Mouse (Mus musculus) MEL (cell line): ENCODE measurements around the gene Esd.

Experiments
- CTCF ChIP-seq, 3 experiments: IDR thresholded peaks in 2 of 3; conservative IDR thresholded peaks in 1 of 3; 2 replicates each; pipeline ENCODE4 v1.5.1; 2011 to 2012; ENCODE audit warnings: low read length in 3 of 3, low read depth in 2 of 3, mild to moderate bottlenecking in 2 of 3, improper control_type of control experiment in 1 of 3, inconsistent platforms in 1 of 3, mixed read lengths in 1 of 3, moderate library complexity in 1 of 3; ENCODE audit not compliant: control insufficient read depth in 1 of 3, insufficient read depth in 1 of 3, poor library complexity in 1 of 3, severe bottlenecking in 1 of 3
- GATA1 ChIP-seq: IDR thresholded peaks from 2 replicates; pipeline ENCODE4 v1.6.1; 2011; ENCODE audit warnings: low read depth, low read length, improper control_type of control experiment
- MAX ChIP-seq: IDR thresholded peaks from 2 replicates; pipeline ENCODE4 v1.6.1; 2011; ENCODE audit warnings: low read length, improper control_type of control experiment
- POLR2A ChIP-seq, 2 experiments: IDR thresholded peaks; 2 replicates each; pipeline ENCODE4 v1.6.1; 2011 to 2012; ENCODE audit warnings: low read length in 2 of 2, mild to moderate bottlenecking in 2 of 2, control low read depth in 1 of 2, improper control_type of control experiment in 1 of 2, low read depth in 1 of 2, moderate library complexity in 1 of 2; ENCODE audit not compliant: control insufficient read depth in 1 of 2, insufficient read depth in 1 of 2, poor library complexity in 1 of 2
- RAD21 ChIP-seq: IDR thresholded peaks from 2 replicates; pipeline ENCODE4 v1.6.1; 2011; ENCODE audit warnings: mild to moderate bottlenecking, low read depth, low read length, improper control_type of control experiment
- SIN3A ChIP-seq: IDR thresholded peaks from 2 replicates; pipeline ENCODE4 v1.6.1; 2012; ENCODE audit warnings: low read length, improper control_type of control experiment, inconsistent platforms

GRCm38 (mm10) chr14:74787717-74788116 lies 55.6 kb downstream of the Esd start:
- TF ChIP-seq CTCF (IDR thresholded peaks at IDR 0.05 in 2 of 3, conservative IDR thresholded peaks at IDR 0.05 in 1 of 3; ENCODE audit: control insufficient read depth in 1 of 3, insufficient read depth in 1 of 3, low read depth in 2 of 3, low read length in 3 of 3, poor library complexity in 1 of 3, severe bottlenecking in 1 of 3) (no peak), SIN3A (no peak), GATA1 (no peak), POLR2A (IDR thresholded peaks at IDR 0.05; ENCODE audit: control insufficient read depth in 1 of 2, insufficient read depth in 1 of 2, low read depth in 1 of 2, low read length in 2 of 2, poor library complexity in 1 of 2) (no peak), RAD21 (no peak), MAX (no peak)
